21 mouse cellular contexts compared by ENCODE assay signal in genomic region chr1:132283018-132283417, GRCm38 (mm10). TPM values are rescaled to one million over a fixed set of nuclear protein-coding genes. Genes with fewer than 3 reads are reported as not detected.
DNase-seq lines count a peak whose midpoint lies in the region; ATAC-seq and TF ChIP-seq lines count a peak whose summit lies in the region.
"Had no signal": no experiment of that assay in that cellular context is flagged by ENCODE, and none has a peak within 500 bp of the region (broad histone marks: within the 10 kb centered on the region; RNA-seq: fewer than 3 reads in every experiment).

No protein-coding gene starts in this region.

- H3K4me3 ChIP-seq in hindbrain, embryonic 10.5 days: no peak overlapping the region
- H3K4me3 ChIP-seq in midbrain, postnatal 0 days (ENCODE audit: low read depth, low read length): no peak overlapping the region
- no peak overlapping the region for H3K4me3 ChIP-seq in kidney, adult 2 months (ENCODE audit: insufficient read depth, low read depth, low read length)
- H3K4me3 ChIP-seq: heart, embryonic 13.5 days; liver, embryonic 15.5 days had no signal

- WGBS in hindbrain, embryonic 10.5 days: 44% methylated on average over 13 of the region's 13 CpGs
- 27% methylated on average over 13 of the region's 13 CpGs for WGBS in midbrain, postnatal 0 days
- 87% methylated on average over 13 of the region's 13 CpGs for WGBS in kidney, adult 2 months

- no peaks in the 10 kb centered on the region for H3K9me3 ChIP-seq in hindbrain, embryonic 10.5 days
- no peaks in the 10 kb centered on the region for H3K9me3 ChIP-seq in midbrain, postnatal 0 days (ENCODE audit: low read length)
- H3K9me3 ChIP-seq: heart, embryonic 13.5 days; liver, embryonic 15.5 days had no signal

- H3K4me2 ChIP-seq in midbrain, postnatal 0 days (ENCODE audit: low read depth, low read length, poor library complexity, severe bottlenecking): no peak overlapping the region
- H3K4me2 ChIP-seq: heart, embryonic 13.5 days; liver, embryonic 15.5 days had no signal

- no peak for TF ChIP-seq CTCF in brain, embryonic 14.5 days (IDR thresholded peaks at IDR 0.05; ENCODE audit: borderline replicate concordance, extremely low read depth, insufficient read depth, insufficient read length)
- no peak for TF ChIP-seq CTCF in midbrain, postnatal 0 days (IDR thresholded peaks at IDR 0.05)
- TF ChIP-seq CTCF in kidney, adult 2 months (conservative IDR thresholded peaks at IDR 0.05; ENCODE audit: insufficient read depth, insufficient read length, low read depth, low read length): no peak

- DNase-seq in brain, embryonic 14.5 days (ENCODE audit: low read depth): peak; percentile 82
- no peak for DNase-seq in hindbrain, embryonic 10.5 days (ENCODE audit: low spot score)
- peak; percentile 38 for DNase-seq in mesoderm, embryonic 11.5 days (ENCODE audit: low read depth, low spot score)
- DNase-seq in midbrain, postnatal 0 days (ENCODE audit: low spot score): peak; percentile 69
- no peak for DNase-seq in frontal cortex, adult 2 months (ENCODE audit: extremely low spot score in 1 of 2, low spot score in 1 of 2)
- no peak for DNase-seq in heart, postnatal 14 days
- DNase-seq in kidney, adult 2 months: no peak
- DNase-seq in kidney, adult 8-10 months: no peak
- DNase-seq: cerebellum, adult 9-11 months; heart, postnatal 4 days; kidney, adult 11 months; kidney, postnatal 14 days; layer of hippocampus, adult 9-11 months; lung, postnatal 10 days; right cerebral cortex, adult 18-20 months had no signal

- H3K4me1 ChIP-seq in hindbrain, embryonic 10.5 days (replicated peaks): peaks cover 49% of the 10 kb centered on the region
- H3K4me1 ChIP-seq in midbrain, postnatal 0 days (ENCODE audit: insufficient read depth, low read length): no peaks in the 10 kb centered on the region; the same call in 1 of the 2 replicates
- peaks cover 4% of the 10 kb centered on the region; the same call in 1 of the 2 replicates for H3K4me1 ChIP-seq in kidney, adult 2 months (ENCODE audit: control insufficient read depth, insufficient read depth, low read length)
- H3K4me1 ChIP-seq: liver, embryonic 15.5 days had no signal

- peak overlapping the region; percentile 81 for H3K27ac ChIP-seq in hindbrain, embryonic 10.5 days
- no peak overlapping the region for H3K27ac ChIP-seq in midbrain, postnatal 0 days (ENCODE audit: low read depth, low read length)
- H3K27ac ChIP-seq in kidney, adult 2 months (ENCODE audit: insufficient read depth, low read depth, low read length): no peak overlapping the region
- H3K27ac ChIP-seq: heart, embryonic 13.5 days; liver, embryonic 15.5 days had no signal

- ATAC-seq in midbrain, postnatal 0 days (ENCODE audit: low FRiP score): no peak

- H3K36me3 ChIP-seq in hindbrain, embryonic 10.5 days: no peaks in the 10 kb centered on the region
- H3K36me3 ChIP-seq in midbrain, postnatal 0 days (ENCODE audit: insufficient read depth, low read length): no peaks in the 10 kb centered on the region
- no peaks in the 10 kb centered on the region for H3K36me3 ChIP-seq in kidney, adult 2 months (ENCODE audit: control insufficient read depth, insufficient read depth, low read length)
- H3K36me3 ChIP-seq: heart, embryonic 13.5 days; liver, embryonic 15.5 days had no signal

- H3K9ac ChIP-seq in midbrain, postnatal 0 days (replicated peaks; ENCODE audit: low read length, poor library complexity, severe bottlenecking): no peak overlapping the region
- H3K9ac ChIP-seq: heart, embryonic 13.5 days; liver, embryonic 15.5 days had no signal

- H3K27me3 ChIP-seq in hindbrain, embryonic 10.5 days (ENCODE audit: insufficient read depth, poor library complexity, severe bottlenecking): peaks cover 17% of the 10 kb centered on the region
- no peaks in the 10 kb centered on the region for H3K27me3 ChIP-seq in midbrain, postnatal 0 days (ENCODE audit: insufficient read depth, low read length)
- no peaks in the 10 kb centered on the region for H3K27me3 ChIP-seq in kidney, adult 2 months (replicated peaks; ENCODE audit: control insufficient read depth, insufficient read depth, low read length)

- TF ChIP-seq POLR2A in brain, embryonic 14.5 days (IDR thresholded peaks at IDR 0.05; ENCODE audit: borderline replicate concordance, extremely low read depth, insufficient read depth, insufficient read length, poor library complexity, severe bottlenecking): no peak
- TF ChIP-seq POLR2A in kidney, adult 2 months (IDR thresholded peaks at IDR 0.05; ENCODE audit: low read depth, low read length): no peak

- intact Hi-C loops in heart, postnatal 14 days (cut with DNase I): no loop called here

RNA-seq across cellular contexts. Expression of gene Klhdc8a, which starts 15.4 kb away (rescaled TPM):
- polyA plus RNA-seq in brain, embryonic 14.5 days (2012; rRNA removed): 5.7 and 8.1 TPM in 2 replicates
- polyA plus RNA-seq in hindbrain, embryonic 10.5 days (2016; fragmentation: Nextera tagmentation; extraction: Ambion mirVana): 1.0 and 3.5 TPM in 2 replicates
- 29.5 and 31.1 TPM in 2 replicates for total RNA-seq in midbrain, postnatal 0 days (2014; rRNA removed)
- polyA plus RNA-seq in midbrain, postnatal 0 days (2015; fragmentation: Nextera tagmentation; extraction: Ambion mirVana): 12.4 and 14.8 TPM in 2 replicates
- 8.8 and 10.1 TPM in 2 replicates for polyA plus RNA-seq in frontal cortex, adult 2 months (2012; rRNA removed)
- 10 to 100 TPM; 23.6 to 29.0 TPM for total RNA-seq in heart, postnatal 14 days (2021)
- polyA plus RNA-seq in kidney, adult 2 months (2012; rRNA removed): 15.7 and 17.7 TPM in 2 replicates
- total RNA-seq: granulocyte monocyte progenitor cell, adult 5-6 weeks had no signal

RNA-seq across cellular contexts. Expression of gene Nuak2, which starts 32.9 kb away (rescaled TPM):
- polyA plus RNA-seq in brain, embryonic 14.5 days (2012; rRNA removed): 22.3 and 23.7 TPM in 2 replicates
- polyA plus RNA-seq in hindbrain, embryonic 10.5 days (2016; fragmentation: Nextera tagmentation; extraction: Ambion mirVana): 42.3 and 44.4 TPM in 2 replicates
- 7.0 and 7.1 TPM in 2 replicates for total RNA-seq in midbrain, postnatal 0 days (2014; rRNA removed)
- polyA plus RNA-seq in midbrain, postnatal 0 days (2015; fragmentation: Nextera tagmentation; extraction: Ambion mirVana): 9.9 TPM in 2 replicates
- polyA plus RNA-seq in frontal cortex, adult 2 months (2012; rRNA removed): 0.84 and 1.0 TPM in 2 replicates
- total RNA-seq in heart, postnatal 14 days (2021): 1 to 10 TPM; 3.6 to 5.4 TPM
- 56.1 and 73.7 TPM in 2 replicates for polyA plus RNA-seq in kidney, adult 2 months (2012; rRNA removed)

RNA-seq across cellular contexts. Expression of gene Gm10188, which starts 53.5 kb away (rescaled TPM):
- polyA plus RNA-seq in brain, embryonic 14.5 days (2012; rRNA removed): not detected in 2 replicates
- polyA plus RNA-seq in hindbrain, embryonic 10.5 days (2016; fragmentation: Nextera tagmentation; extraction: Ambion mirVana): 0.24 and 0.31 TPM in 2 replicates
- not detected in 2 replicates for total RNA-seq in midbrain, postnatal 0 days (2014; rRNA removed)
- polyA plus RNA-seq in midbrain, postnatal 0 days (2015; fragmentation: Nextera tagmentation; extraction: Ambion mirVana): 0.22 TPM in 1 of 2 replicates, not detected in the other
- polyA plus RNA-seq in frontal cortex, adult 2 months (2012; rRNA removed): not detected in 2 replicates
- not detected for total RNA-seq in heart, postnatal 14 days (2021)
- polyA plus RNA-seq in kidney, adult 2 months (2012; rRNA removed): not detected in 2 replicates
- total RNA-seq: ES-E14; granulocyte monocyte progenitor cell, adult 5-6 weeks; heart, postnatal 4 days had no signal
- polyA plus RNA-seq: heart, embryonic 13.5 days; limb, embryonic 14.5 days; liver, embryonic 15.5 days; small intestine, adult 2 months had no signal

Comparison
In these comparisons a context has a peak if more than half of its experiments do, and no peak if none do; other contexts are left out.
1. DNase-seq: peak in brain, embryonic 14.5 days (single experiment), mesoderm, embryonic 11.5 days (single experiment) and midbrain, postnatal 0 days (single experiment); none in hindbrain, embryonic 10.5 days (single experiment), frontal cortex, adult 2 months (0 of 2), heart, postnatal 14 days (0 of 2), kidney, adult 2 months (single experiment) and kidney, adult 8-10 months (0 of 2).